Mouse (Mus musculus): ENCODE measurements around the gene Notch4.

GRCm38 (mm10) chr17:34604511-34605237, 40.6 kb downstream of the Notch4 start:
- no peak for TF ChIP-seq ZKSCAN1 (IDR thresholded peaks at IDR 0.05; ENCODE audit: borderline replicate concordance, low read depth, low read length)
- no peak for TF ChIP-seq CTCF (conservative IDR thresholded peaks at IDR 0.05 in 1 of 2, IDR thresholded peaks at IDR 0.05 in 1 of 2; ENCODE audit: low read depth in 2 of 2, low read length in 2 of 2)
- 0 out of 2 replicates have a peak, but pooled peaks have one; percentile 27 for TF ChIP-seq UBTF (IDR thresholded peaks at IDR 0.05; ENCODE audit: low read depth, low read length)
- TF ChIP-seq RCOR1 (conservative IDR thresholded peaks at IDR 0.05; ENCODE audit: low read depth, low read length), result no peak
- no peak for TF ChIP-seq IRF4 (IDR thresholded peaks at IDR 0.05; ENCODE audit: low read depth, low read length)
- no peak for TF ChIP-seq MAX (IDR thresholded peaks at IDR 0.05; ENCODE audit: low read length)
- no peak for TF ChIP-seq ELF1 (IDR thresholded peaks at IDR 0.05; ENCODE audit: low read depth, low read length)
